Mouse (Mus musculus) brown adipose tissue, adult 24 weeks (tissue): ENCODE results near the gene Olfr1026. TPM values are rescaled to one million over a fixed set of nuclear protein-coding genes. Genes with fewer than 3 reads are reported as not detected.

Source experiments
- H3K27ac ChIP-seq: fragments of 200-500 bp; replicated peaks from 2 replicates; pipeline ENCODE4 v1.5.1; 2012; ENCODE audit warnings: low read depth, mild to moderate bottlenecking, low read length
- H3K4me1 ChIP-seq: fragments of 200-500 bp; 2 replicates; pipeline ENCODE4 v1.6.1; 2012; ENCODE audit warnings: low read length, mixed read lengths; ENCODE audit not compliant: control insufficient read depth, insufficient read depth, insufficient read length
- H3K4me3 ChIP-seq: fragments of 200-500 bp; 2 replicates; pipeline ENCODE4 v1.5.1; 2012; ENCODE audit warnings: low read depth, mild to moderate bottlenecking, low read length, moderate library complexity; ENCODE audit not compliant: insufficient read depth
- polyA plus RNA-seq: library from polyadenylated mRNA; stranded (reverse); fragments of >200 nt; gene quantifications from 2 replicates; pipeline ENCODE4 v1.2.4, GENCODE M21; 2012; ENCODE audit not compliant: missing spikeins, insufficient read depth, insufficient read length

Olfr1026 gene
- not detected in 2 replicates for polyA plus RNA-seq

- Histone ChIP-seq H3K4me1 (no peaks in the 10 kb centered on the region), H3K4me3 (no peak within 1 kb of the TSS), H3K27ac (no peak within 1 kb of the TSS)
Measured at GRCm38 (mm10) chr2:85921258-85921657, at the start of gene Olfr1026. Gene Olfr1026 (plus strand): TSS chr2:85921558.

- Histone ChIP-seq H3K4me3 (no peak within 1 kb of the TSS), H3K4me1 (no peaks in the 10 kb centered on the region), H3K27ac (no peak within 1 kb of the TSS)
Measured at GRCm38 (mm10) chr2:85885340-85885739, 36.0 kb upstream of the Olfr1026 start, which contains the start of gene Olfr1023. Gene Olfr1023 (plus strand): TSS chr2:85885640.

GRCm38 (mm10) chr2:85904952-85905351 lies 16.4 kb upstream of the Olfr1026 start, which contains the start of gene Olfr1024:
Gene Olfr1024 (minus strand): TSS chr2:85905052.
- Histone ChIP-seq H3K4me1 (no peaks in the 10 kb centered on the region), H3K27ac (no peak within 1 kb of the TSS), H3K4me3 (no peak within 1 kb of the TSS)

DNA sequence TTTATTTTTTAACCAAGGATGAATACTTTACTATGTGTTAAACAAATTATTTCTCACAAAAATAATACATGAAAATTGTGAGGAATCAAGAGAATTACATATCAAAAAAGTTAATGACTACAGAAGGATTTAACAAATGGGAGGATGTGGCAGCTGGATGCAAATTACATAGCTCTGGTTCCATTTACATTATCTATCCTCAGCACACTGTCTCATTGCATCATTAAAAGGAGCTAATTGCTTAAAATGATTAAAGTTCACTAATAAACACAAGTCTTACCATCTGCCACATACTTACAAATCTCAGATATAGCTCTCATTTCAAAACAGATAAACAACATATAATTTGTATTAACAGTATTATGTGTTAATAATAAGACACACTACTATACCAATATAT lies 8.2 kb upstream of the Olfr1026 start:
- Histone ChIP-seq H3K4me3 (no peak overlapping the region), H3K27ac (no peak overlapping the region), H3K4me1 (no peaks in the 10 kb centered on the region)

DNA sequence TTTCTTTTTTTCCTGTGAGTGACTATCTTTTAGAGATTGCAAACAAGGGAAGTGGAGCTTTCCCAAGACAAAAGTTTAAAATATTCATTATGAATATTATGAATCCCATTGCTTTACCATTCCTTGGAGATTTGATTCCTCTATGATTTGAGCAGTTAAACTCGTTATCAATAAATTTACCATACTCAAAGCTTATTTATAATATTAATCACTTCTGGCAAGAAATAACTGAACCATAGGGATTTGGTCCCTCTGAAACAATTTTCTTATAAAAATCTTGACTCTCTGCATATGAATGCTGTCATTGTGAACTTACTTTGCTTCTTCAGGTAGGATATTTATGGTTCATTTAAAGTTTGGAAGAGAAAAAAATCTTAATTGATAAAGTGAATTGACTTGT lies 6.5 kb upstream of the Olfr1026 start, which contains the start of gene Olfr1025-ps1:
Olfr1025-ps1 (plus strand) TSS at position 301 of the 400 bp plus-strand sequence.
- no peak within 1 kb of the TSS for H3K27ac ChIP-seq
- H3K4me1 ChIP-seq: no peaks in the 10 kb centered on the region
- H3K4me3 ChIP-seq: no peak within 1 kb of the TSS

DNA sequence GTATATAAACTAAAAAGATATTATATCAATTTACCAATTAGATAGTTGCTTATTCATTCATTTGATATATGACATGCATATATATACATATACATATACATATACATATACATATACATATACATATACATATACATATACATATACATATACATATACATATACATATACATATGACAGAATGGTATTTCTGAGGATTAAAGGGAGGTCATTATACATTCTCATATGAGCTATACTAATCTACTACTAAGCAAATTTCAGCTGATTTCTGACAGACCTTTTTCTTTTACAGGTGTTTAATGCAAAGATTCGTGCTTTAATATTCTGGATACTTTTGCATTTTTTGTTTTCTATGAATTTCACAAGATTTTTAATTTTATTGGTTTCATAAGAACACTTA lies 28.8 kb downstream of the Olfr1026 start, which contains the start of gene Olfr1028:
Olfr1028 (plus strand) TSS at position 301 of the 400 bp plus-strand sequence.
- H3K4me3 ChIP-seq: no peak within 1 kb of the TSS
- no peaks in the 10 kb centered on the region for H3K4me1 ChIP-seq
- H3K27ac ChIP-seq: no peak within 1 kb of the TSS

GRCm38 (mm10) chr2:85973595-85973994 lies 52.2 kb downstream of the Olfr1026 start, which contains the start of gene Olfr1029:
Gene Olfr1029 (plus strand): TSS chr2:85973895.
- Histone ChIP-seq H3K4me3 (no peak within 1 kb of the TSS), H3K27ac (no peak within 1 kb of the TSS), H3K4me1 (no peaks in the 10 kb centered on the region)

Other genes starting within 250 kb of the Olfr1026 start
- gene Olfr1006, start 242.8 kb upstream of the Olfr1026 start, polyA plus RNA-seq: not detected in 2 replicates
- not detected in 2 replicates for gene Olfr1008, start 232.1 kb upstream of the Olfr1026 start, polyA plus RNA-seq
- not detected in 2 replicates for gene Olfr1009, start 206.1 kb upstream of the Olfr1026 start, polyA plus RNA-seq
- gene Olfr1012, start 158.8 kb upstream of the Olfr1026 start, polyA plus RNA-seq: not detected in 2 replicates
- not detected in 2 replicates for gene Olfr1013, start 154.5 kb upstream of the Olfr1026 start, polyA plus RNA-seq
- gene Olfr1014, start 148.8 kb upstream of the Olfr1026 start, polyA plus RNA-seq: not detected in 2 replicates
- not detected in 2 replicates for gene Olfr1015, start 139.5 kb upstream of the Olfr1026 start, polyA plus RNA-seq
- gene Olfr1016, start 119.0 kb upstream of the Olfr1026 start, polyA plus RNA-seq: not detected in 2 replicates
- not detected in 2 replicates for gene Olfr1018, start 103.1 kb upstream of the Olfr1026 start, polyA plus RNA-seq
- gene Olfr1019, start 76.1 kb upstream of the Olfr1026 start, polyA plus RNA-seq: not detected in 2 replicates
- gene Olfr1020, start 74.5 kb upstream of the Olfr1026 start, polyA plus RNA-seq: not detected in 2 replicates
- not detected in 2 replicates for gene Olfr1022, start 53.0 kb upstream of the Olfr1026 start, polyA plus RNA-seq
- not detected in 2 replicates for gene Olfr1023, start 35.9 kb upstream of the Olfr1026 start, polyA plus RNA-seq
- gene Olfr1024, start 16.5 kb upstream of the Olfr1026 start, polyA plus RNA-seq: not detected in 2 replicates
- gene Olfr1025-ps1, start 6.4 kb upstream of the Olfr1026 start, polyA plus RNA-seq: not detected in 2 replicates
- not detected in 2 replicates for gene Olfr1028, start 28.9 kb downstream of the Olfr1026 start, polyA plus RNA-seq
- gene Olfr1029, start 52.3 kb downstream of the Olfr1026 start, polyA plus RNA-seq: not detected in 2 replicates
- gene Olfr1030, start 57.7 kb downstream of the Olfr1026 start, polyA plus RNA-seq: not detected in 2 replicates
- not detected in 2 replicates for gene Olfr1031, start 68.7 kb downstream of the Olfr1026 start, polyA plus RNA-seq
- not detected in 2 replicates for gene Olfr1032, start 84.0 kb downstream of the Olfr1026 start, polyA plus RNA-seq
- 2.5 TPM in 1 of 2 replicates, not detected in the other for gene Olfr1033, start 99.1 kb downstream of the Olfr1026 start, polyA plus RNA-seq
- not detected in 2 replicates for gene Olfr1034, start 124.3 kb downstream of the Olfr1026 start, polyA plus RNA-seq
- not detected in 2 replicates for gene Olfr1036, start 152.4 kb downstream of the Olfr1026 start, polyA plus RNA-seq
- gene Olfr1037, start 165.8 kb downstream of the Olfr1026 start, polyA plus RNA-seq: not detected in 2 replicates
- not detected in 2 replicates for gene Olfr1039, start 214.4 kb downstream of the Olfr1026 start, polyA plus RNA-seq
- not detected in 2 replicates for gene Olfr1040, start 225.2 kb downstream of the Olfr1026 start, polyA plus RNA-seq
- not detected in 2 replicates for gene Olfr1042, start 240.3 kb downstream of the Olfr1026 start, polyA plus RNA-seq
- not detected in 2 replicates for gene Olfr1043, start 246.0 kb downstream of the Olfr1026 start, polyA plus RNA-seq